Mouse (Mus musculus): ENCODE results near the gene Cpxm2. TPM values are rescaled to one million over a fixed set of nuclear protein-coding genes. Genes with fewer than 3 reads are reported as not detected.

Gene Cpxm2
- polyA plus RNA-seq, 1 experiment from 2014 or later, result 0.96 TPM

- no peaks in the 10 kb centered on the region for H3K9me3 ChIP-seq
- H3K4me3 ChIP-seq, result no peak overlapping the region
- no peak for ATAC-seq (ENCODE audit: borderline replicate concordance, extremely low read depth, low FRiP score, low TSS enrichment)
- WGBS, result 77% methylated on average over 5 of the region's 5 CpGs
- H3K4me2 ChIP-seq, result no peak overlapping the region
- H3K27me3 ChIP-seq, result no peaks in the 10 kb centered on the region
- no peaks in the 10 kb centered on the region for H3K36me3 ChIP-seq
- no peak overlapping the region for H3K9ac ChIP-seq
- 0 out of 2 replicates have a peak, but pooled peaks cover 3% of the 10 kb centered on the region for H3K4me1 ChIP-seq
- H3K27ac ChIP-seq, result no peak overlapping the region
These were observed 140.6 kb downstream of the Cpxm2 start for GRCm38 (mm10) chr7:132013970-132014369.

GRCm38 (mm10) chr7:132012969-132013679 lies 141.4 kb downstream of the Cpxm2 start:
- no peak overlapping the region for H3K4me3 ChIP-seq
- H3K9me3 ChIP-seq, result no peaks in the 10 kb centered on the region
- 36% methylated on average over 1 of the region's 1 CpGs for WGBS
- no peak overlapping the region for H3K27ac ChIP-seq
- no peak overlapping the region for H3K4me2 ChIP-seq
- H3K4me1 ChIP-seq, result 0 out of 2 replicates have a peak, but pooled peaks cover 3% of the 10 kb centered on the region
- no peak overlapping the region for H3K9ac ChIP-seq
- H3K36me3 ChIP-seq, result no peaks in the 10 kb centered on the region
- H3K27me3 ChIP-seq, result no peaks in the 10 kb centered on the region
- ATAC-seq (ENCODE audit: borderline replicate concordance, extremely low read depth, low FRiP score, low TSS enrichment), result no peak

- H3K27me3 ChIP-seq, result no peaks in the 10 kb centered on the region
- no peak overlapping the region for H3K4me2 ChIP-seq
- 45% methylated on average over 7 of the region's 7 CpGs for WGBS
- no peak for ATAC-seq (ENCODE audit: borderline replicate concordance, extremely low read depth, low FRiP score, low TSS enrichment)
- no peak overlapping the region for H3K9ac ChIP-seq
- 0 out of 2 replicates have a peak, but pooled peaks cover 3% of the 10 kb centered on the region for H3K4me1 ChIP-seq
- H3K27ac ChIP-seq, result no peak overlapping the region
- H3K4me3 ChIP-seq, result no peak overlapping the region
- no peaks in the 10 kb centered on the region for H3K36me3 ChIP-seq
- no peaks in the 10 kb centered on the region for H3K9me3 ChIP-seq
These were observed 145.5 kb downstream of the Cpxm2 start for GRCm38 (mm10) chr7:132009002-132009401.

GRCm38 (mm10) chr7:132005996-132006696 lies 148.4 kb downstream of the Cpxm2 start:
- Histone ChIP-seq H3K27ac (no peak overlapping the region), H3K9me3 (no peaks in the 10 kb centered on the region), H3K4me3 (no peak overlapping the region), H3K9ac (no peak overlapping the region), H3K27me3 (no peaks in the 10 kb centered on the region), H3K36me3 (no peaks in the 10 kb centered on the region), H3K4me2 (no peak overlapping the region), H3K4me1 (0 out of 2 replicates have a peak, but pooled peaks cover 3% of the 10 kb centered on the region)
- WGBS, result 71% methylated on average over 14 of the region's 14 CpGs
- ATAC-seq (ENCODE audit: borderline replicate concordance, extremely low read depth, low FRiP score, low TSS enrichment), result no peak

- Histone ChIP-seq H3K4me1 (no peaks in the 10 kb centered on the region), H3K4me3 (no peak overlapping the region), H3K9me3 (no peaks in the 10 kb centered on the region), H3K27ac (no peak overlapping the region), H3K9ac (no peak overlapping the region), H3K36me3 (no peaks in the 10 kb centered on the region), H3K4me2 (no peak overlapping the region), H3K27me3 (no peaks in the 10 kb centered on the region)
- 46% methylated on average over 3 of the region's 3 CpGs for WGBS
- ATAC-seq (ENCODE audit: borderline replicate concordance, extremely low read depth, low FRiP score, low TSS enrichment), result no peak
These were observed 161.7 kb downstream of the Cpxm2 start for GRCm38 (mm10) chr7:131992873-131993272.

GRCm38 (mm10) chr7:131992226-131992625 lies 162.3 kb downstream of the Cpxm2 start:
- H3K36me3 ChIP-seq, result no peaks in the 10 kb centered on the region
- no peak overlapping the region for H3K9ac ChIP-seq
- no peaks in the 10 kb centered on the region for H3K27me3 ChIP-seq
- no peak overlapping the region for H3K4me2 ChIP-seq
- WGBS, result 38% methylated on average over 1 of the region's 1 CpGs
- no peak for ATAC-seq (ENCODE audit: borderline replicate concordance, extremely low read depth, low FRiP score, low TSS enrichment)
- H3K4me3 ChIP-seq, result no peak overlapping the region
- H3K9me3 ChIP-seq, result no peaks in the 10 kb centered on the region
- no peak overlapping the region for H3K27ac ChIP-seq
- no peaks in the 10 kb centered on the region for H3K4me1 ChIP-seq

GRCm38 (mm10) chr7:131989056-131989455 lies 165.5 kb downstream of the Cpxm2 start:
- H3K36me3 ChIP-seq, result no peaks in the 10 kb centered on the region
- no peak overlapping the region for H3K4me2 ChIP-seq
- no peak overlapping the region for H3K4me3 ChIP-seq
- no peak for ATAC-seq (ENCODE audit: borderline replicate concordance, extremely low read depth, low FRiP score, low TSS enrichment)
- no peaks in the 10 kb centered on the region for H3K4me1 ChIP-seq
- no peak overlapping the region for H3K27ac ChIP-seq
- no peak overlapping the region for H3K9ac ChIP-seq
- no peaks in the 10 kb centered on the region for H3K9me3 ChIP-seq
- WGBS, result 17% methylated on average over 6 of the region's 6 CpGs
- H3K27me3 ChIP-seq, result no peaks in the 10 kb centered on the region

Other genes with a start within 250 kb of the Cpxm2 start
- not detected in 2 replicates for gene Gpr26, start 188.3 kb downstream of the Cpxm2 start, polyA plus RNA-seq (2015; fragmentation: Nextera tagmentation; extraction: Ambion mirVana)
- gene Chst15, start 162.5 kb upstream of the Cpxm2 start, polyA plus RNA-seq (2015; fragmentation: Nextera tagmentation; extraction: Ambion mirVana), result 17.8 and 20.3 TPM in 2 replicates